Mouse (Mus musculus): ENCODE measurements around the gene Tspan14. TPM values are rescaled to one million over a fixed set of nuclear protein-coding genes. Genes with fewer than 3 reads are reported as not detected.

The Tspan14 gene
- polyA plus RNA-seq, 1 experiment from 2014 or later, result 59.0 TPM

GRCm38 (mm10) chr14:40892326-40892825 is 74.2 kb downstream of the Tspan14 start:
- POLR2A ChIA-PET, result no interaction called here
- no peak for DNase-seq (ENCODE audit: low read depth, low spot score)
- CTCF ChIA-PET, result interaction anchor here (1.1 kb wide), 1 partner anchor 120 kb away, joined by 3 read pairs; no protein-coding TSS in a partner anchor
- TF ChIP-seq CTCF (IDR thresholded peaks at IDR 0.05), result no peak
- in situ Hi-C loops (cut with MboI; ENCODE audit: low pct_unique_long_range_greater_than_20kb), result loop anchor here (10.0 to 25.0 kb wide), 2 partner anchors 855 to 1358 kb away; no protein-coding TSS in a partner anchor
- ATAC-seq, result no peak
- peaks cover 3% of the 10 kb centered on the region for H3K27me3 ChIP-seq

GRCm38 (mm10) chr14:40891506-40891905 is 75.1 kb downstream of the Tspan14 start:
- TF ChIP-seq CTCF (IDR thresholded peaks at IDR 0.05), result no peak
- CTCF ChIA-PET, result no interaction called here

GRCm38 (mm10) chr14:40889704-40890103 is 76.9 kb downstream of the Tspan14 start:
- ATAC-seq (no peak), DNase-seq (ENCODE audit: low read depth, low spot score) (no peak)
- CTCF ChIA-PET, result interaction anchor here (1.0 to 1.4 kb wide), 2 partner anchors 13 to 112 kb away, joined by 3 read pairs; no protein-coding TSS in a partner anchor
- in situ Hi-C loops (cut with MboI; ENCODE audit: low pct_unique_long_range_greater_than_20kb), result loop anchor here (10.0 to 25.0 kb wide), 2 partner anchors 852 to 1355 kb away; no protein-coding TSS in a partner anchor
- peaks cover 3% of the 10 kb centered on the region for H3K27me3 ChIP-seq
- POLR2A ChIA-PET, result no interaction called here
- TF ChIP-seq CTCF (IDR thresholded peaks at IDR 0.05), result no peak

More at GRCm38 (mm10) chr14:40891506-40891905, 75.1 kb downstream of the Tspan14 start:
- in situ Hi-C loops (cut with MboI; ENCODE audit: low pct_unique_long_range_greater_than_20kb), result loop anchor here (10.0 to 25.0 kb wide), 2 partner anchors 854 to 1357 kb away; no protein-coding TSS in a partner anchor
- DNase-seq (ENCODE audit: low read depth, low spot score), result no peak
- no peak for ATAC-seq
- peaks cover 3% of the 10 kb centered on the region for H3K27me3 ChIP-seq
- POLR2A ChIA-PET, result no interaction called here

GRCm38 (mm10) chr14:40889181-40889580 is 77.4 kb downstream of the Tspan14 start:
- ChIA-PET CTCF (interaction anchor here (1.0 to 1.4 kb wide), 2 partner anchors 13 to 111 kb away, joined by 3 read pairs; no protein-coding TSS in a partner anchor), POLR2A (no interaction called here)
- DNase-seq (ENCODE audit: low read depth, low spot score), result no peak
- H3K27me3 ChIP-seq, result peaks cover 3% of the 10 kb centered on the region
- ATAC-seq, result no peak
- in situ Hi-C loops (cut with MboI; ENCODE audit: low pct_unique_long_range_greater_than_20kb), result loop anchor here (25.0 kb wide), 1 partner anchor 852 kb away; no protein-coding TSS in a partner anchor
- TF ChIP-seq CTCF (IDR thresholded peaks at IDR 0.05), result no peak

- ChIA-PET POLR2A (no interaction called here), CTCF (interaction anchor here (1.7 to 2.3 kb wide), 2 partner anchors 9 to 16 kb away, joined by 5 to 6 read pairs; no protein-coding TSS in a partner anchor)
- peaks cover 3% of the 10 kb centered on the region for H3K27me3 ChIP-seq
- DNase-seq (ENCODE audit: low read depth, low spot score) (no peak), ATAC-seq (no peak)
- peak; percentile 57 for TF ChIP-seq CTCF (IDR thresholded peaks at IDR 0.05)
- in situ Hi-C loops (cut with MboI; ENCODE audit: low pct_unique_long_range_greater_than_20kb), result loop anchor here (25.0 kb wide), 1 partner anchor 849 kb away; no protein-coding TSS in a partner anchor
These were observed 80.0 kb downstream of the Tspan14 start for GRCm38 (mm10) chr14:40886428-40887202.

- POLR2A ChIA-PET, result no interaction called here
- TF ChIP-seq CTCF (IDR thresholded peaks at IDR 0.05), result no peak
- ATAC-seq (no peak), DNase-seq (ENCODE audit: low read depth, low spot score) (no peak)
- CTCF ChIA-PET, result no interaction called here
- in situ Hi-C loops (cut with MboI; ENCODE audit: low pct_unique_long_range_greater_than_20kb), result loop anchor here (25.0 kb wide), 1 partner anchor 848 kb away; no protein-coding TSS in a partner anchor
- peaks cover 3% of the 10 kb centered on the region for H3K27me3 ChIP-seq
These were observed 80.9 kb downstream of the Tspan14 start for GRCm38 (mm10) chr14:40885752-40886151.

GRCm38 (mm10) chr14:40885225-40885624 is 81.4 kb downstream of the Tspan14 start:
- CTCF ChIA-PET, result interaction anchor here (0.7 to 1.5 kb wide), 2 partner anchors 15 to 55 kb away, joined by 3 read pairs; no protein-coding TSS in a partner anchor
- POLR2A ChIA-PET, result no interaction called here
- in situ Hi-C loops (cut with MboI; ENCODE audit: low pct_unique_long_range_greater_than_20kb), result loop anchor here (25.0 kb wide), 1 partner anchor 848 kb away; no protein-coding TSS in a partner anchor
- DNase-seq (ENCODE audit: low read depth, low spot score), result no peak
- no peak for TF ChIP-seq CTCF (IDR thresholded peaks at IDR 0.05)
- ATAC-seq, result peak; percentile 97
- peaks cover 3% of the 10 kb centered on the region for H3K27me3 ChIP-seq

- no peak for DNase-seq (ENCODE audit: low read depth, low spot score)
- peaks cover 30% of the 10 kb centered on the region for H3K27me3 ChIP-seq
- ChIA-PET POLR2A (no interaction called here), CTCF (no interaction called here)
- in situ Hi-C loops (cut with MboI; ENCODE audit: low pct_unique_long_range_greater_than_20kb), result no loop called here
- no peak for TF ChIP-seq CTCF (IDR thresholded peaks at IDR 0.05)
- ATAC-seq, result no peak
These were observed 92.0 kb downstream of the Tspan14 start for GRCm38 (mm10) chr14:40874565-40874964.

- DNase-seq (ENCODE audit: low read depth, low spot score) (no peak), ATAC-seq (no peak)
- ChIA-PET CTCF (no interaction called here), POLR2A (no interaction called here)
- H3K27me3 ChIP-seq, result peaks cover 30% of the 10 kb centered on the region
- in situ Hi-C loops (cut with MboI; ENCODE audit: low pct_unique_long_range_greater_than_20kb), result no loop called here
- no peak for TF ChIP-seq CTCF (IDR thresholded peaks at IDR 0.05)
These were observed 92.6 kb downstream of the Tspan14 start for GRCm38 (mm10) chr14:40873961-40874360.

- CTCF ChIA-PET, result interaction anchor here (1.2 to 1.9 kb wide), 3 partner anchors 9 to 17 kb away, joined by 3 to 6 read pairs (median 5); no protein-coding TSS in a partner anchor
- peaks cover 16% of the 10 kb centered on the region for H3K27me3 ChIP-seq
- TF ChIP-seq CTCF (IDR thresholded peaks at IDR 0.05), result no peak
- DNase-seq (ENCODE audit: low read depth, low spot score) (no peak), ATAC-seq (no peak)
- POLR2A ChIA-PET, result no interaction called here
- in situ Hi-C loops (cut with MboI; ENCODE audit: low pct_unique_long_range_greater_than_20kb), result no loop called here
These were observed 96.0 kb downstream of the Tspan14 start for GRCm38 (mm10) chr14:40870598-40870997.
